Mouse (Mus musculus) heart, embryonic 12.5 days (tissue): ENCODE measurements around the gene 2010315B03Rik. TPM values are rescaled to one million over a fixed set of nuclear protein-coding genes. Genes with fewer than 3 reads are reported as not detected.
A peak's percentile ranks its signal among the peaks of the same experiment; 100 is the strongest.

Experiments used
- ATAC-seq: fragments of 200-750 bp; cut with Nextera tagmentation; 2 replicates; pipeline ENCODE4 v1.8.0; 2017; ENCODE audit warnings: moderate TSS enrichment, moderate library complexity; ENCODE audit not compliant: insufficient number of reproducible peaks, low FRiP score
- H3K27ac ChIP-seq: fragments of 300-500 bp; sonication (generic); 2 replicates; pipeline ENCODE4 v1.5.1; 2016; ENCODE audit warnings: mild to moderate bottlenecking, moderate library complexity; ENCODE audit not compliant: poor library complexity, severe bottlenecking
- H3K27me3 ChIP-seq: fragments of 300-500 bp; sonication (generic); replicated peaks from 2 replicates; pipeline ENCODE4 v1.6.1; 2016; ENCODE audit warnings: mild to moderate bottlenecking, moderate library complexity
- H3K36me3 ChIP-seq: fragments of 300-500 bp; sonication (generic); 2 replicates; pipeline ENCODE4 v1.6.1; 2016; ENCODE audit warnings: mild to moderate bottlenecking, moderate library complexity
- H3K4me1 ChIP-seq: fragments of 300-500 bp; sonication (generic); replicated peaks from 2 replicates; pipeline ENCODE4 v1.6.1; 2016; ENCODE audit warnings: mild to moderate bottlenecking
- H3K4me2 ChIP-seq: fragments of 300-500 bp; sonication (generic); 2 replicates; pipeline ENCODE4 v1.6.1; 2016; ENCODE audit warnings: mild to moderate bottlenecking, moderate library complexity
- H3K4me3 ChIP-seq: fragments of 300-500 bp; sonication (generic); 2 replicates; pipeline ENCODE4 v1.5.1; 2016; ENCODE audit warnings: mild to moderate bottlenecking
- H3K9ac ChIP-seq: fragments of 300-500 bp; sonication (generic); 2 replicates; pipeline ENCODE4 v1.6.1; 2016; ENCODE audit warnings: mild to moderate bottlenecking, moderate library complexity
- H3K9me3 ChIP-seq: fragments of 300-500 bp; sonication (generic); replicated peaks from 2 replicates; pipeline ENCODE4 v1.6.1; 2016; ENCODE audit warnings: mild to moderate bottlenecking, moderate library complexity
- WGBS: fragments of 180-500 bp; shearing (Covaris S2); methylation state at CpG from one replicate; pipeline ENCODE4 v1.1.7; 2016; 5-methylcytosine and 5-hydroxymethylcytosine counted together
- polyA plus RNA-seq: library from polyadenylated mRNA; unstranded; fragments of >200 nt; fragmentation: Nextera tagmentation; extraction: Ambion mirVana; gene quantifications from 2 replicates; pipeline ENCODE4 v1.2.1, GENCODE M21; 2016

2010315B03Rik gene
- polyA plus RNA-seq, result 6.9 and 7.3 TPM in 2 replicates

- WGBS, result 2% methylated on average over 21 of the region's 22 CpGs
- ATAC-seq, result peak; percentile 100
- peaks cover 5% of the 10 kb centered on the region for H3K4me1 ChIP-seq
Observed at GRCm38 (mm10) chr9:124312171-124313142, at the start of gene 2010315B03Rik. TSS of gene 2010315B03Rik (minus strand) at chr9:124312696.

GRCm38 (mm10) chr9:124311502-124311901 lies 994 bp downstream of the 2010315B03Rik start:
- Histone ChIP-seq H3K36me3 (no peaks in the 10 kb centered on the region), H3K9me3 (0 out of 2 replicates have a peak, but pooled peaks cover 3% of the 10 kb centered on the region), H3K4me2 (peak overlapping the region; percentile 74), H3K27ac (peak overlapping the region; percentile 96; the same call in 1 of the 2 replicates), H3K4me3 (peak overlapping the region; percentile 93), H3K4me1 (peaks cover 5% of the 10 kb centered on the region), H3K9ac (peak overlapping the region; percentile 86), H3K27me3 (no peaks in the 10 kb centered on the region)
- ATAC-seq, result no peak

More at GRCm38 (mm10) chr9:124312171-124313142, at the start of gene 2010315B03Rik:
- Histone ChIP-seq H3K4me3 (peak within 1 kb of the TSS; percentile 93), H3K9me3 (peaks cover 3% of the 10 kb centered on the region; the same call in 1 of the 2 replicates), H3K4me2 (peak within 1 kb of the TSS; percentile 74), H3K27ac (peak within 1 kb of the TSS; percentile 96), H3K36me3 (no peaks in the 10 kb centered on the region), H3K27me3 (no peaks in the 10 kb centered on the region), H3K9ac (peak within 1 kb of the TSS; percentile 86)

GRCm38 (mm10) chr9:124288329-124288728 lies 24.2 kb downstream of the 2010315B03Rik start:
- no peak overlapping the region for H3K4me2 ChIP-seq
- no peak overlapping the region for H3K4me3 ChIP-seq
- no peak for ATAC-seq
- 0 out of 2 replicates have a peak, but pooled peaks cover 2% of the 10 kb centered on the region for H3K9me3 ChIP-seq
- H3K9ac ChIP-seq, result no peak overlapping the region
- no peaks in the 10 kb centered on the region for H3K4me1 ChIP-seq
- H3K27me3 ChIP-seq, result no peaks in the 10 kb centered on the region
- peaks cover 4% of the 10 kb centered on the region for H3K36me3 ChIP-seq
- no peak overlapping the region for H3K27ac ChIP-seq

- Histone ChIP-seq H3K36me3 (peaks cover 18% of the 10 kb centered on the region), H3K9ac (peak overlapping the region; percentile 91), H3K27ac (peak overlapping the region; percentile 90), H3K9me3 (0 out of 2 replicates have a peak, but pooled peaks cover 3% of the 10 kb centered on the region), H3K27me3 (no peaks in the 10 kb centered on the region), H3K4me3 (peak overlapping the region; percentile 96), H3K4me1 (peaks cover 17% of the 10 kb centered on the region), H3K4me2 (peak overlapping the region; percentile 87)
- WGBS, result 0% methylated on average over 22 of the region's 22 CpGs
- peak; percentile 95 for ATAC-seq
Observed at GRCm38 (mm10) chr9:124281912-124282686, 30.4 kb downstream of the 2010315B03Rik start.

GRCm38 (mm10) chr9:124281448-124281791 lies 31.1 kb downstream of the 2010315B03Rik start:
- peak overlapping the region; percentile 87 for H3K4me2 ChIP-seq
- 0 out of 2 replicates have a peak, but pooled peaks cover 3% of the 10 kb centered on the region for H3K9me3 ChIP-seq
- H3K36me3 ChIP-seq, result peaks cover 20% of the 10 kb centered on the region
- H3K27me3 ChIP-seq, result no peaks in the 10 kb centered on the region
- WGBS, result 11% methylated on average over 1 of the region's 1 CpGs
- H3K4me1 ChIP-seq, result peaks cover 17% of the 10 kb centered on the region
- ATAC-seq, result no peak
- peak overlapping the region; percentile 96 for H3K4me3 ChIP-seq
- peak overlapping the region; percentile 90 for H3K27ac ChIP-seq
- H3K9ac ChIP-seq, result peak overlapping the region; percentile 91

GRCm38 (mm10) chr9:124280576-124281447 lies 31.7 kb downstream of the 2010315B03Rik start:
- peaks cover 21% of the 10 kb centered on the region for H3K36me3 ChIP-seq
- peak overlapping the region; percentile 87 for H3K4me2 ChIP-seq
- ATAC-seq, result no peak
- peaks cover 17% of the 10 kb centered on the region for H3K4me1 ChIP-seq
- 78% methylated on average over 2 of the region's 2 CpGs for WGBS
- peak overlapping the region; percentile 96 for H3K4me3 ChIP-seq
- H3K27me3 ChIP-seq, result no peaks in the 10 kb centered on the region
- 0 out of 2 replicates have a peak, but pooled peaks cover 3% of the 10 kb centered on the region for H3K9me3 ChIP-seq
- no peak overlapping the region for H3K27ac ChIP-seq
- peak overlapping the region; percentile 91; the same call in 1 of the 2 replicates for H3K9ac ChIP-seq

- Histone ChIP-seq H3K27me3 (no peaks in the 10 kb centered on the region), H3K4me1 (peaks cover 17% of the 10 kb centered on the region), H3K4me3 (no peak overlapping the region), H3K9me3 (peaks cover 14% of the 10 kb centered on the region), H3K27ac (no peak overlapping the region), H3K4me2 (no peak overlapping the region), H3K9ac (no peak overlapping the region), H3K36me3 (peaks cover 33% of the 10 kb centered on the region)
- 42% methylated on average over 2 of the region's 2 CpGs for WGBS
- ATAC-seq, result no peak
Observed at GRCm38 (mm10) chr9:124279300-124279699, 33.2 kb downstream of the 2010315B03Rik start.

- Histone ChIP-seq H3K4me1 (no peaks in the 10 kb centered on the region), H3K36me3 (peaks cover 63% of the 10 kb centered on the region), H3K4me3 (no peak overlapping the region), H3K4me2 (no peak overlapping the region), H3K27me3 (no peaks in the 10 kb centered on the region), H3K9me3 (peaks cover 28% of the 10 kb centered on the region), H3K9ac (no peak overlapping the region), H3K27ac (no peak overlapping the region)
- no peak for ATAC-seq
- 79% methylated on average over 2 of the region's 2 CpGs for WGBS
Observed at GRCm38 (mm10) chr9:124275064-124275463, 37.4 kb downstream of the 2010315B03Rik start.

- Histone ChIP-seq H3K9me3 (peaks cover 29% of the 10 kb centered on the region), H3K36me3 (peaks cover 66% of the 10 kb centered on the region), H3K27ac (no peak overlapping the region), H3K9ac (no peak overlapping the region), H3K27me3 (no peaks in the 10 kb centered on the region), H3K4me3 (no peak overlapping the region), H3K4me2 (no peak overlapping the region), H3K4me1 (no peaks in the 10 kb centered on the region)
- ATAC-seq, result 0 out of 2 replicates have a peak, but pooled peaks have one; percentile 13
Observed at GRCm38 (mm10) chr9:124273172-124273571, 39.3 kb downstream of the 2010315B03Rik start.

GRCm38 (mm10) chr9:124267929-124268328 lies 44.6 kb downstream of the 2010315B03Rik start:
- no peak for ATAC-seq
- H3K4me1 ChIP-seq, result no peaks in the 10 kb centered on the region
- no peak overlapping the region for H3K4me2 ChIP-seq
- peaks cover 32% of the 10 kb centered on the region for H3K36me3 ChIP-seq
- H3K9ac ChIP-seq, result no peak overlapping the region
- H3K4me3 ChIP-seq, result no peak overlapping the region
- H3K27ac ChIP-seq, result no peak overlapping the region
- H3K9me3 ChIP-seq, result peaks cover 9% of the 10 kb centered on the region
- H3K27me3 ChIP-seq, result no peaks in the 10 kb centered on the region
- 23% methylated on average over 2 of the region's 2 CpGs for WGBS
